Mouse (Mus musculus) c-Kit-positive CD71-negative TER-119-negative erythroid progenitor cells, embryonic 14.5 days (primary cell): ENCODE results near the gene Elp5.

Source experiments
- DNase-seq: peaks from one replicate; pipeline ENCODE4 v3.0.0-alpha.2; 2013; ENCODE audit warnings: low read depth

The Elp5 gene

DNA sequence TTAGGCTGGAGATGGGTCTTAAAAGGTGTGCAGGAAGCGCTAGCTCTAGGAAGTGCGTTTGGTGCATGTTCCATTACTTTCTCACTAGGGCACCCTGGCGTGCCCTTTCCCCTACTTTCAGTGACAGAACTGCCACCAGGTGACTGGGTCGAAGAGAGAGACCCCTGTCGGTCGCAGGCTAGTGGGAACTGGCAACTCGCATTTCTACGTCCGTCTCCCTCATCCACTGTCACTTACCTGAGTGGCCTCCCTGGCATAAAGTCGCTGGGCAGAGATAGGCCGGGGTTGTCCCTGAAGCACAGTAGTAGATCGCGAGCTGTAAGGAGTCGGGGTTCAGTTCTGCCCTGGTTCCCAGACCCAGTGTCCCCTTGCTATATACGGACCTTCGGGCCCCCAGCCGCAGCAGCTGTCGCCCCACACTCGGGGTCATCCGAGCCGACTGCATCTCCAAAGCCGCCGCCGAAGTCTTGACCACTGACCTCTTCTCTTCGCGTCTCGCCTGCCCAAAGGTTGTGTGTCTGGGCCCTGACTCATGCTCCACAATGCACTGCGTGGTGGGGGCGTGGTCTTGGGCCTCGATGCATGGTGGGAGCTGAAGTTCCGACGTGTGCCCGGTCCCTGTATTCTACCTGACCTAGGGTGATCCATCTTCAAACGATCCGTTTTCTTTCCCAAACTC, 32.7 kb upstream of the Elp5 start, which contains the start of gene Acadvl:
TSS of gene Acadvl (minus strand) at position 532 of the 679 bp plus-strand sequence.
- DNase-seq = peak; percentile 81

DNA sequence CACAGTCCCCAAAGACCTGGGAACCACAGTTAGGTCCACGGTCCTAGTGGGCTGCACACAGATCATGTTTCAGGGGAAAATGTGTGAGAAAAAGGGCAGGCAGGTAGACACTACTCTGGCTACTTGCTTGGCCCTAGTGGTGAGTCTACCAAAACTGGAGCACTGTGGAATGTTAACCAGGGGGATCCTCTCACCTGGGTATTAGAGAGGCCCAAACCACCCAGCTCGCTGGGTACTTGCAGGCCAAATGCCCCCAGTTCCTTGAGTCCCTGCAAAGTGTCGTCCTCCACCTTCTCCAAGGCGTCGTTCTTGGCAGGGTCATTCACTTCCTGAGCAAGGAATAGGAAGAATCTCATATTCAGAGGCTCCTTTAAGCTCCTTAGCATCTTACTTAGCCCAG, 31.7 kb upstream of the Elp5 start:
- no peak for DNase-seq

DNA sequence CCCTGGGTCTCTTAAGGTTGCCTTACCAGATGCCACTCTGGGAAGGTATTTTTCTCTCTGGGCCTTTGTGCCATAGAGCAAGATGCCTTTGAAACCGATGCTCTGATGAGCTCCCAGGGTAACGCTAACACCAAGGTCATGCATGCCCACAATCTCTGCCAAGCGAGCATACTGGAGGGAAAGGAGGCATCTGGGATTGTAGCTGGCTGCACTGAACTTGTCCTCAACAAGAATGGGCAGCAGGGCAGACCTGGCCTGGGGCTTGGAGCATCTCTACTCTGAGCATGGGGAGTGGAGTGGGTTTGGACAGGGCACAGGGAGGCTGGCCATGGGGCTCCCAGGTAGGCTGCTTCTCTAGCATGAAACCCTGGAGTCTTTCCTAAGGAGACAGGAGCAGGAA, 31.1 kb upstream of the Elp5 start:
- DNase-seq = no peak

DNA sequence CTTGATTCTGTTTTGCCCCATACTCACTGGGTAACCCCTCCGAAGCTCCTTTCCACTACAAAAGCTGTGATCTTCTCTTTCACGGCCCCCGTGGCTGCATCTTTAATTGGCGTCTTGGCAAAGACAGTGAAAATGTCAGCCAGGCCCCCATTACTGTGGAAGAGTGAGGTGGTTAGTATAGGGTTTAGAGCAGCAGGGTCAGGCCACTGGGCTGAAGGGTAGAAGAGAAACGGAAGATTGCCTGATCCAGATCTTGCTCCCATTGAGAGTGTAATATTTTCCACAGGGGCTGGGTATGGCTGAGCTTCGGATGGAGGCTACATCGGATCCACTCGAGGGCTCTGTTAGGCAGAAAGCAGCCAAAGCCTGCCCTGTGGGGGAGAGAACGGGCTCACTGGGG, 30.6 kb upstream of the Elp5 start:
- DNase-seq = no peak

DNA sequence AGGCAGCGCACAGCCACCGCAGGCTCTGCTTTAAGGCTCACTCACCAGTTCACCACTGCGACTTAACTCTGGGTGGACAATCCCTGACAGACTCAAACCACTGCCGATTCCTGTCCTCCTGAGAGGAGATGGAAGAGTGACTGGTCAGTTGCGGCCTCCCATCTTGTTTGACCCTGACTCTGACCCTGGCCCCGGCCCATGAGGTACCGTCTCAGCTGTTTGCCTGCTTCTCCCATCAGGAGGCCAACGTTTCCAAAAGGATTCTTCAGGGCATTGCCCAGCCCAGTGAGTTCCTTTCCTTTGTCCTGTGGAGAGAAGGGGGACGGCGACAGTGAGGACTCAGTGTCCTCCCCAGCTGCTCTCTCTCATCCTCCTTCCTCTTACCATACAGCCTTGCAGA, 28.6 kb upstream of the Elp5 start:
- no peak for DNase-seq

DNA sequence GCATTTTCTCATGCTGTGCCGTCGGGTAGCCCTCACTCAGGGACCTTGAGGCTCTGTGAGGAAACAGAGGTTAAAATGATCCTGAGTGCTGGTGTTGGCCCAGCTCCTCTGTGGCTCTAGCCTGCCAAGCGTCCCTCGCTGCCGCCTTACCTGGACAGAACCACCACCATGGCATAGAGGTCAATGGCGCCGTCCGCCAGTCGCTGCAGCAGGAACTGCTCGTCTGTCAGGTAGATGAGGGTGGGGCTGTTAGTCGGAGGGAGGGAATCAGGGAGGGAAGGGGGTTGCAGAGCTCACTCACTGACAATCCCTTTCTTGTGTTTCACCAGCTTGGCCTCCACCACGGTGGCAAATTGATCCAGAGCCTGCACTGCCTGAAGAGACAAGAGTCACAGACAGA, 28.2 kb upstream of the Elp5 start:
- DNase-seq = no peak

DNA sequence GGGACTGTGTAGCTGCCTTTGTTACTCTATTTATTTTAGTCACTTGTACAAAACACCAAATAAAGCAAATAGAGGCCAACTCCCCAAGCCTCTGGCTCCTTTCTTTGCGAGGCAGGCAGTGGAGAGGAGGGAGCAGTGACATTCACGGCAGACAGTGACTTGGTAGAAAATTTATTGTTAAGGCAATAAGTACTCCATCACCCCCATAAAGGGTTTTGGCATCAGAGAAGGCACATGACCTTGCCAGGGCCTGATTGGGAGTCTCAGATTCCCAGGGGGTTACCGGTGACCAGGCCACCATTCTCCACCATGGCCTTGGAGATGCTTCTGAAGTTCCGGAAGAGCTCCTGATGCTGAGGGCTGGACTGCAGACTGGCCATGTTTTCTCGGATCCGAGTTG, 27.7 kb upstream of the Elp5 start:
- DNase-seq = no peak

DNA sequence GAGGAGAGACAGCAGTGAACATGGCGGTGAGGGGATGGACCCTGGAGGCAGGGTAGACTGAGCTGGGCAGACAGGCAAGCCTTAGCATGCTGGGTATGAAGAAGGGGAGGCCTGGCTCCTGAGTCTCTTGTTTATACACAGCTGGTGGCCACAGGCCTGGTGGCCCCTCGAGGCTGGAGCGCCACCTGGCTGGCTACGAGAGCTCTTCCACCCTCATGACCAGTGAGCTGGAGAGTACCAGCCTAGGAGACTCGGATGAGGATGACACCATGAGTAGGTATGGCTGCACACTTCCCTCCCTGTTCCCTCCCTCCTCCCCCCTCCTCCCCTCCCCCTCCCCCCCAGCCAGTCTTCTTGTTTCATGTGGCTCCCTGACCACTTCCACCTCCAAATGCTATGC, 23.2 kb upstream of the Elp5 start:
- no peak for DNase-seq

DNA sequence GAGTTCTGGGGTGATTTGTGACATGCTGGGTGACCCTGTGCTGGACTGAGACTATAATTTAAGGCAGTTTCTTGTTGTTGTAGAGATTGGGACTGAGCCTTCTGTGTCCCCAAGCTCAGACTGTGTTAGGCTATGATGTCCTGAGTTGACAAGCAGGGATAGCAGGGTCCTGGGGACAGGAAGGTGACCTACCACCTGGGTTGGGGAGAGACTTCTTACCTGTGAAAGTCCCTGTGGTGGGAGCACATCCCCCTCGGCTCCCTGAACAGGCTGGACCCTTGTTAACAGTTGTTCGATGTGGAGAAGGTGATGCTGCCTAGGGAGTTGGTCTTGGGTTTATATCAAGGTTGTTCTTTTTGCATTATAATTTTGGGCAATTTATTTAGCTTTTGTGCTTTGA, 20.2 kb upstream of the Elp5 start:
- no peak for DNase-seq

DNA sequence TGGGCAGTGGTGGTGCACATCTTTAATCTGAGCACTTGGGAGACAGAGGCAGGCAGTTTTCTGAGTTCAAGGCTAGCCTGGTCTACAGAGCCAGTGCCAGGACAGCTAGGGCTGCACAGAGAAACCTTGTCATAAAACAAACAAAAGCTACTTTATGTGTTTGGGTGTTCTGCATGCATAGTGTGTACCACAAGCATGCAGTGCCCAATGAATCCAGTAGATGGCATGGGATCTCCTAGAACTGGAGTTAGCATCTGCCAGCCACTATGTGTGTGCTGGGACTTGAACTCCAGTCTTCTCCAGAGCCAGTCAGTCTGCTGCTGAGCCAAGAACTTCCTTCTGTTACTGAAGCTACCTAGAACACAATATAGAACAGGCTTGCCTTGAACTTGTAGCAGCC, 19.5 kb upstream of the Elp5 start:
- DNase-seq = no peak

DNA sequence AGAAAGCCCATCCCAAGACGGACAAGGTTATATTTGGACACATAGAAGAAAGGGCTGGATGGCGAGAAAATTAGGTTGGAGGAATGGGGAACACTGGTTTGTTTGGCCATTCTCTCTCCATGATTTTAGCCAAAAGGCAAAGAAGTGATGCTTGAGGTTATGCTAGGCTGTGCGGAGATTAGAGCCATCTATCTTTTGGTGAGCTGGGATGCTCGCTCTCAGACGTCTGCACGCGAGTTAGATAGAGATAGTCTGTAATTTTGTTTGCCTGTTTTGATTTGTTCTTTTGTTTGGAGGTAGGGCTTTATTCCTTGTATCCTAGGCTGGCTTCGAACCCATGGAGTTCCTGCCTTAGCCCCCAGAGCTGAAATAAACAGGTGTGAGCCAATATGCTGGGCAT, 18.8 kb upstream of the Elp5 start:
- no peak for DNase-seq

DNA sequence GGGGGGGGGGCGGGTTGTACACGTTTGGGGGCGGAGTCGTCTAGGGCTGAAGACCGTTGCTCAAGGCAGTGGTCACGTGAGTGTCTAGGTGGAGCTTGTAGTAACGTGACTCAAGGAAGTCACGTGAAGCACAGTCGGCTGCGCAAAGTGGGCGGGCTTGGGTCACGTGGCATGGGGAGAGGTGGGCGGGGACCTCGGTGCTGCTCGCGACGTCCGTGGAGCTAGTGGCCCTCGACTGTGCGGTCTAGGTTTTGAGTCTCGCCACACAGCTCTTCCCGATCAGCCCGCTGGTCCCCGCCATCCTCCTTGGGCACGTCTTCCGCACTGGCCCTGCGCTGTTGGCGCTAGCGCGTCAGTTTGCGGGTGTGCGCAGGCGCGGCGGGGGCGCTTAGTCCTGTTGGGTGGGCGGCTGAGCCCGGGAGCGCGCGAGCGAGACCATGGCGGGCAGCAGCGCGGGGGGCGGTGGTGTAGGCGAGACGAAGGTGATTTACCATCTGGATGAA, 18.1 kb upstream of the Elp5 start, which contains the start of gene Dvl2:
TSS of gene Dvl2 (plus strand) at position 200 of the 503 bp plus-strand sequence.
- DNase-seq = peak; percentile 87

DNA sequence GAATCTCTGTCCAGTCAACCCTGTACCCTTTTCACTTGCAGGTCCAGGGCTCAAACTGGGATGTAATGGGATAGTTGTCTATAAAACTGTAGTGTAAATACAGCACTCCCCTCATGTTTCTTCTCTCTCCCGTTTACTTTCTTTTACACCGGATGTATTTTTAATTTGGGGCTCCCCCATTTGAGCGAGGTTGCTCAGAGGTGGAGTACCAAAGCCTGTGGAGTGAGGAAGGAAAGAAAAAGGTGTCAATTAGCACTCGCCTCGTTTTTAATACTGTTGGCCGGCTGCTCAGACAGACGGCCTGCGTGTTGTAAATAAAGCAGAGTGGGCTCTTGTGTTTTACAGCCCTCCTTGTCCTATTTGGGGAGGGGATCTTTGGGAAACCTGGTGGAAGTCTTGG, 17.3 kb upstream of the Elp5 start:
- DNase-seq = no peak

DNA sequence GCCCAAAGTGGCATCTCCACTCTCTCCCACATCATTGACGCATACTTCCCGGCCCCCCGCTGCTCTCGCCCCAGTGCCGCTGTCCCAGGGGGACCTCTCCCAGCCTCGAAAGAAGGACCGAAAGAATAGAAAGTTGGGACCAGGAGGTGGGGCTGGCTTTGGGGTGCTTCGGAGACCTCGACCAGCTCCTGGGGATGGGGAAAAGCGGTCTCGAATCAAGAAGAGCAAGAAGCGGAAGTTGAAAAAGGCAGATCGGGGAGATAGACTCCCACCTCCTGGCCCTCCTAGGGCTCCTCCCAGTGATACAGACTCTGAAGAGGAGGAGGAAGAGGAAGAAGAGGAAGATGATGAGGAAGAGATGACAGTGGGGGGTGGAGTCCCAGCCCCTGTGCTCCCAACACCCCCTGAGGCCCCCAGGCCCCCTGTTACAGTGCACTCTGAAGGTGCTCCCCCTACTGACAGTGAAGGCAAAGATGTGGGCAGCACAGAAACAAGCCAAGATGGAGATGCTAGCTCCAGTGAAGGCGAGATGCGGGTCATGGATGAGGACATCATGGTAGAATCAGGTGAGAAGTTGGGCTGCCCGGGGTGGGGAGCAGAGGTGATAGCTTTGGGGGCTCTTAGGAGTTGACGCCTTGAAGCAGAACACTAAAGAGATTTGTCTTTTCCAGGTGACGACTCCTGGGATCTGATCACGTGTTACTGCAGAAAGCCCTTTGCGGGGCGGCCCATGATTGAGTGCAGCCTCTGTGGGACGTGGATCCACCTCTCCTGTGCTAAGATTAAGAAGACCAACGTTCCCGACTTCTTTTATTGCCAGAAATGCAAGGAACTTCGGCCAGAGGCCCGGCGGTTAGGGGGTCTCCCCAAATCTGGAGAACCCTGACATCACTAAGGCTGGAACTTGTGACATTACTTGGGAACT, 16.5 kb upstream of the Elp5 start:
- DNase-seq = no peak

DNA sequence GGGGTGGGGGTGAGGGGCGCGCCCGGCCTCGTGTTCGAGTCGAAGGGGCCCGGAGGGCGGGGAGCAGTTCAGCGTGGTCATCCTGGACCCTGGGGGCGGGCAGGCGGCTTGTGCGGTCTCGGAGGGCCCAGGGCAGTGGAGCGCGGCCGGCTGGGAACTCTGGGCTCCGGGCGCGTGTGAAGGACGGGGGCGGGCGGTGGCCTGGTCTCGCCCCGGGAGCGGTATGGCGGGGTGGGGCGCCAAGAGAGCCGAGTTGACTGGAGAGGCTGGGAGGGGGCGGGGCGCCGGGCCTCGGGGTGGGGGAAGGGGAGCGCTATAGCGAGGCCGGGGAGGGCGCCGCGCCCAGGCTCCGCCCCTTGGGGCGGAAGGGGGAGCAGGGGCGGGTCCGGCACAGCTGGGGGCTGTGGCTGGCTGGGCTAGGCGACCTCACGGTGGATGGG, 14.8 kb upstream of the Elp5 start:
- no peak for DNase-seq

DNA sequence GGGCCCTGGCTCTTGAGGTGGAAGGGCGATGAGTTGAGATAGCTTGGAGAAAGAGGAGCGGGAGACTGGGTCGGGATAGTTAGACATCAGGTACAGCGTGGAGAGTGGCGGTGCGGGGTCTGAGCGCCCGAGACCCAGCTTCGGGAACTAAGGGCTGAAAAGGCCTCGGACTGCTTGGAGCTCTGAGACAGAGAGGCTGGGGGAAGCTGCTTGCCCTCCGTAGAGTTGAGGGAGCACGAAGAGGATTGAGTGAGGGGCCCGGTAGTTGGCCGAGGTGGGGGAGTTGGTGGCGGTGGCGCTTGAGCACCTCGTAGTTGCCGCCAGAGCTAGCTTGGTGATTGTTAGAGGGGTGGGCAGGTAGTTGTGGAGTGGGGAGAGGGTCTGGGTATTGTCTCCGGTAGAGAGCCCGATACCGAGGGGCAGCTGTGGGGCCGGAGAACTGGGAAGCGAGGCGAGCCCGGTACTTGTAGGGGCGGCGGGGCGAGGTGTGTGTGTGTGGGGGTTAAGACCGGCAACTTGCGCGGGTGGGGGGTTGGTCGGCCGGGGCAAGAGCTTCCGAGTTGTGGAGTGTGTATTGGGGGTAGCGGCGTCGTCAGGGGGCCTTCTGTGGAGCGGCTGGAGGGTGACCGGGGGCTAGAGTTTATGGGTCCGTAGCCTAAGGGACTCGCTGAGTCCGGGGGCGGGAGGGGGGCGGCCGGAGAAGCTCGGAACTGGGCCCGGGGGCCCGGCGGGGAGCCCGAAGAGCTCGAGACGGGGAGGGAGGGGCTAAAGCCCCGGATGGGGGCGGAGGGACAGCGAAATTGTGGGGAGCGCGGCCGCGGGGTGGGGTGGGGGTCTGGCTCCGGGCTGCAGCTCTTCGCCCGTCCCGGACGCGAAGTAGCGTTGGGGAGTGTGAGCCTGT, 14.1 kb upstream of the Elp5 start:
- no peak for DNase-seq

DNA sequence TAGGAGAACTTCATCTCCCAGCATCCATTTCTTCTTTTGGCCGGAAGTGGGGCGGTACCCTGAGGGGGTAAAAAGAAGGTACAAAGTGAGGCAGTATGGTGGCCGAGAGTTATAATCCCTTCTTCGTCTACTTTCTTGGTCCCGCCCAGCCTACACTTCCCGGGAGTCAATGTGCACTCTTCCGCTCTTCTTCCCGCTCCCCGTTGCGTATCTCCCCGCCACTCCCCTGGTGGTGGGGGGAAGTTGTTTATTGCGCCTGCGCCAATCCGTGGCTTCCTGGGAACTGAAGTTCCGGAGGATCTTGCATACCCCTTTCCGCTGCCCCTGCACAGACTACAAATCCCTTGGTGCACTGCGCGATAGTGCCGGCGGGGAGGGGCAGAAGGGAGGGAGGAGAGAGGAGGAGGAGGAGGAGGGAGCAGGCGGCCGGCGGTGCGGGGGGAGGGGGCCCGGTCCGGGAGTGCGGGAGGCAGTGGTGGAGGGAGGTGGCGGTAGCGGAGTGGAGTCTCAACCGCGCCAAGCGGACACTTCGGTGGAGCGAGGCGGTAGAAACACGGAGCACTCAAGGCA, 13.2 kb upstream of the Elp5 start, which contains the start of gene Phf23:
TSS of gene Phf23 (plus strand) at position 387 of the 570 bp plus-strand sequence.
- peak; percentile 99 for DNase-seq

DNA sequence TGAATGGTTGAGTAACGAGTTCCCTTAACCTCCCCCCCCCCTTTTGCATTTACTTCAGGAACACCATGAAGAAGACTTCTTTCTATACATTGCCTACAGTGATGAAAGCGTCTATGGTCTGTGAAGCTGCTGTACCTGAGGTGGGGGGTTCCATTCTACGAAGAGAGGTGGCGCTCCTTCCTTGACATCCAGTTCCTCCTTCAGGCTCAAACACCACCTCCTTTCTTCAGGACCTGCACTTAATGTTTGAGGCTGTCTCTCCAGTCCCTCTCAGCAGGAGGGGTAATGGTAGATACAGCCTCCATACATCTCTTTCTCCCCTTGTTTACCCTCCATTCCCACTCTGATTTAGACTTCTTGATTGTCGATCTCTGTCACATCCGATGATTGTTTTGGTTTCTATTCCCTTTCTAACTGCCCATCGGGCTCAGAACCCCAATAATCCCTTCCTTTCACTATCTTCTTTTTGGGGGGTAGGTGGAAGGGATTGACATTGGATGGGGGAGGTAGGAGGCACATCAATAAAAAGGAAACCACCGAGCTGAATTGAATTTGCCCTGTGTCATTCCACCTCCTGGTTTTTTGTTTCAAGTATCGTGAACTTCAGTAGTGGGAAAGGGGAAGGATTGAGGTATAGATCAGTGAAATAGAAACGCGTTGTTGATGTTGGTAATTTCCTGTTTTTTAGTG, 12.2 kb upstream of the Elp5 start:
- DNase-seq = no peak

DNA sequence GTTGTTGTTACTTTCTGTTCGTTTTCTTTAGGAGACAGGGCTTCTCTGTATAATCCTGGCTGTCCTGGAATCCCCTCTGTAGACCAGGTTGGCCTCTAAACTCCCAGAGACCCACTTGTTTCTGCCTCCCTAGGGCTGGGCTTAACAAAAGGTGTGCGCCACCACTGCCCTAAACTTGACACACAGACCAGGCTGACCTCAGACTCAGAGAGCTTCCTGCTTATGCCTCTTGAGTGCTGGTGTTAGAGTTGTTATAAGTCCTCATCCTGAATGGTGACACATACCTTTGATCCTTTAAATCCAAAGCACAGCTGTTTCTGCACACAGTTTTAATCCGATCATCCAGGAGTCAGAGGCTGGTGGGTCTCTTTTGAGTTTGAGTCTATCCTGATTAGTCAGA, 10.6 kb upstream of the Elp5 start:
- no peak for DNase-seq

DNA sequence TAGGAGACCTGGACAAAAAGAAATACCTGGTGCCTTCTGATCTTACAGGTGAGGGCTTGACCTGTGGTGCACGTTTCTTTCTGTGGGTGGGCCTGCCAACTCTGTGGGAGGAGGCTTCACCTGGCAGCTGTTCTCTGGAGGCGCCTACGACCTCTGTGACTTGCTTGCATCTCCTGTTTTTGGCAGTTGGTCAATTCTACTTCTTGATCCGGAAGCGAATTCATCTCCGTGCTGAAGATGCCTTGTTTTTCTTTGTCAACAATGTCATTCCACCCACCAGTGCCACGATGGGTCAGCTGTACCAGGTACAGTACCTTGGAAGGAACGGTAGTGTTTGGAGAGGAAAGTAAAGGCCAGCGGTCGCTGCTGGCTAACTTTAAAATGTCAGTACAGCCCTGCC, 10.1 kb upstream of the Elp5 start:
- no peak for DNase-seq

DNA sequence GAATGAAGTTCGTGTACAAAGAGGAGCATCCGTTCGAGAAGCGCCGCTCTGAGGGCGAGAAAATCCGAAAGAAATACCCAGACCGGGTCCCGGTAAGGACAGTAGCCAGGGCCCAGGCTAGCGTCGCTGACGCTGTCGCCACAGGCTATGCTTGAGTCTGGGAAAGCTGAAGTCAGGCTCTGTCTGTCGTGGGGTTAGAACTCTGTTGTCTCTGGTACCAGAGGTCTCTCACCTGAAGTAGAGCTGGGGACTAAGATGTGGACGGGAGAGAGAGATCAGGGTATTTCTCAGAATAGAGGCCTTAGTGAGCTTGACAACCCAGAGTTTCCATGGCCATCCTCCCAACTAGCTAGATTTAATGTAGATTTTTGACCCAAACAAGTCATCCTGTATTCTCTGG, 9.4 kb upstream of the Elp5 start:
- DNase-seq = no peak
